Mouse (Mus musculus) cortical plate, adult 2 months (tissue): ENCODE measurements at regions not wholly inside any gene's neighbourhood (a gene's known extent, or its start where the extent isn't known, plus 50 kb on each side); places are given as distances from the start of the nearest gene placed in this dataset.

Experiments used
- H3K27ac ChIP-seq: fragments of 200-500 bp; 2 replicates; pipeline ENCODE4 v1.5.1; 2012; ENCODE audit warnings: low read length, control low read depth, inconsistent platforms; ENCODE audit not compliant: insufficient read depth
- H3K4me1 ChIP-seq: fragments of 200-500 bp; 2 replicates; pipeline ENCODE4 v1.6.1; 2011; ENCODE audit warnings: low read length; ENCODE audit not compliant: control insufficient read depth, insufficient read depth
- H3K4me3 ChIP-seq: fragments of 200-500 bp; 2 replicates; pipeline ENCODE4 v1.5.1; 2011; ENCODE audit warnings: mild to moderate bottlenecking, low read length, control low read depth; ENCODE audit not compliant: insufficient read depth
- CTCF ChIP-seq: fragments of 200-500 bp; IDR thresholded peaks from 2 replicates; pipeline ENCODE4 v1.5.1; 2011; ENCODE audit warnings: mild to moderate bottlenecking, control low read depth, low read length; ENCODE audit not compliant: insufficient read depth; ENCODE audit errors: extremely low read depth
- POLR2A ChIP-seq: fragments of 200-500 bp; IDR thresholded peaks from 2 replicates; pipeline ENCODE4 v1.6.1; 2011; ENCODE audit warnings: mild to moderate bottlenecking, low read length, control low read depth; ENCODE audit not compliant: insufficient read depth; ENCODE audit errors: extremely low read depth

DNA sequence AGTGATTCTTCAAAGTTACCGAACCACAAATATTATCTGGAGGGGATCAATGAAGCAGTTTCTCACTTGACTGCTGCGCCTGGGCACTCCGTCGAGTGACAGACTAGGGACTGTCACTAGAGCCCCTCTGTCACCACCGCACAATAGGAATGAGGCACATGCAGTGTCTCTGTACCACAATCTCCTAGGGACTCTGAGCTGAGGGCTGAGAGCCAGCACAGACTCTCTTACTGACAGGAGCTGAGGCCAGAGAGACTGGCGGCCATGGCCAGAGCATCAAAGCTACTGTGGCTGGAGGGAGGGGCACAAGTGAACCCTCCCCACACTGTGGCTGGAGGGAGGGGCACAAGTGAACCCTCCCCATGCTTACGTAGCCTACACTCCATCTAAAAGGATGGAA is 173.7 kb downstream of the Bmp7 start:
- TF ChIP-seq CTCF (no peak), POLR2A (no peak)
- Histone ChIP-seq H3K4me1 (no peaks in the 10 kb centered on the region), H3K27ac (no peak overlapping the region), H3K4me3 (no peak overlapping the region)

DNA sequence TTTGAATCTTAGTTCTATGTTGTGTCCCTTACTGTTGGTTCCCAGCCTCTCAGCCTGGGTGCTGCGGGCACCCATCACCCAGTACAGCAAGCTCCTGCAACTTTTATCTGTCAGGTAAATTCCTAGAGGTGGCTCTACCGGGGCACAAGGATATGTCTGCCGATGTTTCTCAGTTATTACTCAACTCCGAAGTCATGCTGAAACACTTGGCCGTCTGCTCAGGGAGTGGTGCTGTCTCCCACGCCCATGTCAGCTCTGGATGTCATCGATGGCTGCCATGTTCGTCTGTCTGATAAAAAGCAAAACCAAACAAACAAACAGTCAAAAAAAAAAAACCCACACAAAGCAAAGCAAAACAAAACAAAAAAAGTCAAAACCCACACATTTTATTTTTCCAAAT is 171.4 kb downstream of the Bmp7 start:
- Histone ChIP-seq H3K4me1 (no peaks in the 10 kb centered on the region), H3K4me3 (no peak overlapping the region), H3K27ac (no peak overlapping the region)
- TF ChIP-seq POLR2A (no peak), CTCF (no peak)

DNA sequence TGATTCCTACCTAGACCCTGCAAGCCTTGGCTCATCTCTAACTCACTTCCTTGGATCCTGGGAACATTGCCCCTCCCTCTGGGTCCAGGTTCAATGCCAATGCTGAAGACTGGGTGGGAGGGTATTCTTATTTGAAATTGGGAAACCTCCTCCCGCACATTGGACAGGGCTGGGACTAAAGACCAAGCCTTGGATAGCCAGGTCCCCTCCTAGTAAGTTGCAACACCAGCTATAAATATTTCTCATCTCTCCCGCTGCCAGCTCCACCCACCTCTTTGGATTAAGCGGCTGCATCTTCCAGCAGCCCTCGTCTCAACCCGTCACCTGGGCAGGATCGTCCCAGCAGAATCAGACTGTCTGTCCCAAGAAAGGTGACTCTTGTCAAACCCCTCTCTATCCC is 170.1 kb downstream of the Bmp7 start:
- TF ChIP-seq CTCF, result no peak
- Histone ChIP-seq H3K27ac (no peak overlapping the region), H3K4me1 (no peaks in the 10 kb centered on the region), H3K4me3 (no peak overlapping the region)

DNA sequence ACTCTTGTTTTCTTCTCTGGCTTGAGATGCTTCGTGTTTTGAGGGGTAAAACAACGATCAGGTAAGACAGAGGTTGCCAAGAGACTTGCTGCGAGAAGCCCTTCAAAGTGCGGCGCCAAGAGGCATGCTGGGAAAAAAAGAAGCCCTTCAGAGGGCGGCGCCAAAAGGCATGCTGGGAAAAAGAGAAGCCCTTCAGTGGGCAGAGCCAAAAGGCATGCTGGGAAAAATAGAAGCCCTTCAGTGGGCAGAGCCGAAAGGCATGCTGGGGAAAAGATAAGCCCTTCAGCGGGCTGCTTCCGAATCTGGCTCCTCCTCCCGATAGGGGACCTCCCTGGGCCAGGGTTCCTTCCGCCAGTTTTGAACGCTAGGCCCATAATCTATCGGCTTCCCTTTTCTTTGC is 169.5 kb downstream of the Bmp7 start:
- Histone ChIP-seq H3K4me1 (no peaks in the 10 kb centered on the region), H3K4me3 (no peak overlapping the region), H3K27ac (no peak overlapping the region)
- TF ChIP-seq CTCF (no peak), POLR2A (no peak)

DNA sequence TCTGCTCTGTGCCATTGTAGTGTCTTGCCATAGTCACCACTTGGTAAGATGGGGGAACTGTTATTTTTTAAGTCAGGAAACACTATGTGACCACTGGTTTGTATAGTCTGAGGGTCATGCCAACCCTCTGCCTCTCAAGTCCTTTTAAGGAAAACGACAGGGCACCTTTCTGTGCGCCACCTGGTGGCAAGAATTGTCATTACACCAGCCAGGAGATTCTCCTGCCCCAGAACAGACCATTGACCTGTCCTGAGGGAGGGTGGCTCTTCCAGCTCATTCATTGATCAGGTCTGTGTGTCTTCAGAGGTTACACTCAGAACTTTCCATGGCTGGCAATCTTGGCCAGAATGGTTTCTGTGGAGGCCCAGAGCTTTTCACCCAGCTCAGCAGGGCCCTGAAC is 166.9 kb downstream of the Bmp7 start:
- TF ChIP-seq POLR2A, result no peak
- TF ChIP-seq CTCF, result peak; percentile 74
- Histone ChIP-seq H3K27ac (no peak overlapping the region), H3K4me1 (no peaks in the 10 kb centered on the region), H3K4me3 (no peak overlapping the region)

DNA sequence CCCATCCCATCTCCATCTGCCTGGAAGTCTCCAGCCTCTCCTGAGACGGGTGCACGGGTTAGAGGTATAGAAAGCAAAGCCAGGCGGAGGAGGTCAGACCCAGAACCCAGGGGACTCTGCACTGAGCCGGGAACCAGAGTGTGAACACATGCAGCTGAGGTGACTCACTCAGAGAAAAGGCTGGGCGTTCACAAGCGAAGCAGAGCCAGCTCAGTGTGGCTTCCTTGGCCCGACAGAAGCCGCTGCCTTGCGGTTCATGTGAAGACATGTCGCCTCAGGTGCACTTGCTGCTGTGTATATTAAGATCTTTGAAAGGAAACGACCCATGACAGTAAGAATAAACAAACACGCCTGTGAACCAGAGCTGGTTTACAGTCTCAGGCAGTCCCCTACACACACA is 163.6 kb downstream of the Bmp7 start:
- Histone ChIP-seq H3K27ac (no peak overlapping the region), H3K4me3 (no peak overlapping the region), H3K4me1 (no peaks in the 10 kb centered on the region)
- TF ChIP-seq CTCF, result no peak

DNA sequence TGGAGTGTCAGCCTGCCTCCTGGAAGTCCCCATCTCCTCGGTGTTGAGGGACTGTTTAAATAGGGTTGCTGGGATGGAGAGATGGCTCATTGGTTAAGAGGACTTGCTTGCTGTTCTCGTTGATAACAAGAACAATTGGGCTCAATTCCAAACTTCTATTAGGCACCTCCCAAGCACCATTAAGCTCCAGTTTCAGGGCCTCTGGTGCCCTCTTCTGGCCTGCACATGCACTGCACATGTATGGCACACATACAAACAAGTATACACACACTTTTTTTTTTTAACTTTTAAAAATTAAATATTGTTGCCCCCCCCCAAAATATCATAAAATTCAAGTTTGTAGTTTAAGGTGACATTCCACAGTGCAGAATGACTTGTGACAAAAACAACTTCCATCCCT is 162.3 kb downstream of the Bmp7 start:
- peak; percentile 2; the same call in 1 of the 2 replicates for TF ChIP-seq CTCF
- no peak for TF ChIP-seq POLR2A
- Histone ChIP-seq H3K4me1 (no peaks in the 10 kb centered on the region), H3K27ac (no peak overlapping the region), H3K4me3 (no peak overlapping the region)

DNA sequence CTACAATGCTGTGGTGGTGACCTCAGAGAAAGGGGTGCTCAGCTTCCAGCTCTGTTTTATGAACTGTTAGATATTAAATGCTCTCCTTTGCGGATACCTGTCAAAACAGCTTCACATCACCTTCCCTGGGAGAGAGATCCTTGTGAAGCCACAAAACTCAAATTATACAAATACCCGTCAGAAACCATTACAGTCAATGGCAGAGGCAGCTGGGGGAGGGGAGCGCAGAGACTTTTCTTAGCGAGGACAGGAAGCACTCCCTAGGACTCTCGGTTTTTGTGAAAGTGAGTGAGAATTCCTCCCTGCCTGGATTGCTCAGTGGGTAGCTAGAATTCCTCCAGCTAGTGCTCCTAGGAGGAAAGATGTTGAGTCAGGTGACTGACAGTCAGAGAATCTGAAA is 161.0 kb downstream of the Bmp7 start:
- Histone ChIP-seq H3K27ac (no peak overlapping the region), H3K4me3 (no peak overlapping the region), H3K4me1 (no peaks in the 10 kb centered on the region)
- TF ChIP-seq POLR2A (no peak), CTCF (no peak)

DNA sequence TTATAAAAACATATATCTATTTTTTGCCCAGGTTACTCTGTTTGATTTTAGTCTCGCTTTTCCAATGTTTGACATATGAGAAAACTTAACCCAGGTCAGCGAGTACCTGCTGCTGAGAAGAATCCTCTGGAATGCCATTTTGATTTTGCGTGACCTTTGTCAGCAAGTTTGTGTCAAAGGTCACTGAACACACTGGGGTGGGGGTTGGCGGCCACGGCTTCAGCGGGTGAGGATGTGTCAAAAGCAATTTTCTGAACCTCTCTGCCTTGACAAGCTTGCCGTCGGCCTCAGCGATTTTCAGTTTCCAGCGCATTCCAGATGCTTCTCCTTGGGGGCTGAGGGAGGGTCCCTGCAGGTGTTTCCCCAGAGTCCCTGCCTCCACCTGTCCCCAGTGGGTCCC is 157.4 kb downstream of the Bmp7 start:
- Histone ChIP-seq H3K4me3 (no peak overlapping the region), H3K27ac (no peak overlapping the region), H3K4me1 (no peaks in the 10 kb centered on the region)
- no peak for TF ChIP-seq CTCF
- no peak for TF ChIP-seq POLR2A

DNA sequence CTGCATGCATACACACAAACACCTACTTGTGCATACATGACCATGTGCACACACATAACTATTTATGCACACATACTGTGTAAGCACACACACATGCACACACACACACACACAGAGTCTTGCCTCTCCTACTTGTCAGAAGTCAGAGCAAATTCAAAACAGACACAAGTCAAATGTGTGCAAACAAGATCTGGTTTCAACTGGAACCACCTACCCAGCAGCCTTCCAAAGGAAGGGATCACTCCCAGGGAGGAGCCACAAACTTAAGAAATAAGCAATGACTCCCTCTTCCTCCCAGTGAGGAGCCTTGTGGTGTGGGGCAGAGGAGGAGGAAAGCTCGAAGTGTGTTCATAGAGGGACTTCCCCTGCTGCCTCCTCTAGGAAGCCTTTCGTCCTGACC is 153.8 kb downstream of the Bmp7 start:
- no peak for TF ChIP-seq POLR2A
- no peak for TF ChIP-seq CTCF
- H3K4me1 ChIP-seq, result no peaks in the 10 kb centered on the region
- H3K4me3 ChIP-seq, result no peak overlapping the region
- no peak overlapping the region for H3K27ac ChIP-seq
